Mouse (Mus musculus) cerebral cortex, adult 2 months (tissue): ENCODE results near the gene Mettl27.

Experiments used
- WGBS: fragments of 180-500 bp; shearing (Covaris S2); methylation state at CpG from one replicate; pipeline ENCODE4 v1.1.7; 2018; 5-methylcytosine and 5-hydroxymethylcytosine counted together

The Mettl27 gene

DNA sequence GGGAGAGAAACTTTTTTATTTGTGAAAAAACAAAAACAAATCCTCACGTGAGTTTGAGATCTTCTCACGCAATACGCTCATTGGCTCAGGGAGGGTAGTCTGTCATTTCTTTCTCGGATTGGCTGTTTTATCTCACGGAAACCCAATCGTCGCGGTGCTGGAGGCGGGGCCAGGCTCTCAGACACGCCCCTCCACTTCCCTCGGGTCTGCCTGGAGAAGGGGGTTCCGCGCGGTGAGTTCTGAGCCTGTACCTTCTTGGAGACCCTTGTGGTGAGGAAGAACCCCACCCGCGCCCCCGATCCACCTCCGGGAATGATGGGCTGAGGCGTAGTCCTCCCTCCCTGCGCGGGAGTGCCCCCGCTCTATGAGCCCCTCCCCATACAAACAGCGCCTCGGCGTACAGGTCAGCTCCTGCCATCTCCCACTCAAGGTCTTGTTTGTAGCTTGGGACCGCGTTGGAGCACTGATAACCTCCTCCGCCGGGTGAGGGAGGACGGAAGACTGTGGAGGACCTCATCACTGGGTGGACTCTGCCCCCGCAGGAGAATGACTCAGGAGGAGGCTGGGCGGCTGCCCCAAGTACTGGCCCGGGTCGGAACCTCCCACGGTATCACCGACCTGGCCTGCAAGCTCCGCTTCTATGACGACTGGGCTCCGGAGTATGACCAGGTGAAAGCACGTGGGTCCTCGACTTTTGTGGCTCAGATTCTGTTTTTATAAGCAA is at the start of gene Mettl27:
Gene Mettl27, plus strand, starts transcription at position 190 of the 724 bp plus-strand sequence.
- WGBS, result under 1% methylated on average over 41 of the region's 41 CpGs

DNA sequence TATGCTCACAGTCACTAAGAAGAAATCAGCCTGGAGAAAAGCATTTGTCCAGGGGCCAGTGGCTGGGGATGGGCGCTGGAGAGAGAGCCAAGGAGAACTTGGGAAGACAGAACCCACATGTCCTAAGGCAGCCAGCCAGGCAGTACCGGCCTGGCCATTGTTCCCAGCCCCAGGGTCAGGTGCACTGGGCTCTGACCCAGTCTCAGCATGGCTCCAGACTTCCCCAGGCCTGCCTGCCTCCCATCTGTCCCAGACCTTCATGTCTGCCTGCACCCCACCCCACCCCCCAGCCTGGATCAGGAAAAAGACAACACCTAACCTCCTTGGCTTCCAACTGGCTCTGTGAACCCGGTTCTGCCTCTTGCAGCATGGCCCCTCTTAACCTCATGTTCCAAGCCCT is 49.1 kb upstream of the Mettl27 start:
- 57% methylated on average over 3 of the region's 3 CpGs for WGBS

DNA sequence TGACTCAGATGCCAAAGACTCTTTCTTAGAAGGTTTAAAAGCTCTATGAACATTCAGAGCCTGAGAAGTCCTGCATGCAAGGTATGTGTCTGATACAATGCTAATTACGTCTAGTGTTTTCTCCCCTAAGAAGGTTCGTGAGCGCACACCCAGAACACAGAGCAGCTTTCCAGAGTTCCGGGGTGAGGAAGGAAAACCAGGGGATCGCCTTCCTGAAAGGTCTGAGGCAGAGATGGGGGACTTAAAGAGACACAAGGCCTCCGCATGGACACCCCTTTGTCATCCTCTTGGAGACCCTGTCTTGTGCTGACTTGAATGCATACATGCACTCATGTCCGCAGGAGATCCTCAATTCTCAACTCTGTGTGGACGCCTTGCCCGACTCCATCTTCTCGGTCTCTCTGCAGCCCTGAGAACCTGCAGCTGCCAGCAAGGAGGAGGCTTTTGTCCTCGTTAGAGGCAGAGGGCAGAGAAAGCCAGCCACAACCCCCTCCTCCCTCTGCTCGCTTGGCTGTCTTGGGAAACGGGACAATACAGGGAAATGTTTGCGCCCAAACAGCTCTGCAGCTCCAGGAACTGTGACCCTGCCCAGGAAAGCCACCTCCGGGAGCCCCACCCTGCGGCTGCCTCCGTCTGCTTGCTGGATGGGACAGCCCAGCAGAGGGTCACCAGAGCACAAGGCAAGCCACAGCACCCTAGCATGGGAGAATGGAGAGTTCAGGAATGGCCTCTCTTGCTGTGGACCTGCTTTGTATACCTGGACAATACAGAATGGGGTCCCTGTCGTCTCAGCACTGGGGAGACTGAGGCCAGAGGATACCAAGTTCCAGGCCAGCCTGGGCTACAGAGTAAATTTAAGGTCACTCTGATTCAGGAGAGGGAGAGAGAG is 44.5 kb upstream of the Mettl27 start:
- WGBS, result 67% methylated on average over 18 of the region's 18 CpGs

DNA sequence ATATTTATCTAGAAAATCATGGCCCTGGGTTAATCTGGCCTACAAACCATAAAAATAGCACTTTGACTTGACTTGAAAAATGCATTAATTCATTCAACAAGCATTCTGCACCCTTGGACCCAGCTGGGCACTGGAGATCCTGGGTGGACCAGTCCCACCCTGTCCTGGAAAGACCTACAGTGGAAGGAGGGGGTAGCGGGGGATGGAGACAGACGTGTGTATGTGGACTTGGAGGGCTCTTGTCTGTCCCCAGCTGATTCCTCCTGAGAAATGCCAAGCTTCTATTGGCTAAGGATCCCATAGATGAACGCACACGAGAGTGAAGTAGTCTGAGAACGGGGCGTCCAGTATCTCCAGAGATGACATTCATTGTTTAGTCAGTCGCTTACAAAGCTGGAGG is 43.7 kb upstream of the Mettl27 start:
- WGBS, result 90% methylated on average over 7 of the region's 7 CpGs

DNA sequence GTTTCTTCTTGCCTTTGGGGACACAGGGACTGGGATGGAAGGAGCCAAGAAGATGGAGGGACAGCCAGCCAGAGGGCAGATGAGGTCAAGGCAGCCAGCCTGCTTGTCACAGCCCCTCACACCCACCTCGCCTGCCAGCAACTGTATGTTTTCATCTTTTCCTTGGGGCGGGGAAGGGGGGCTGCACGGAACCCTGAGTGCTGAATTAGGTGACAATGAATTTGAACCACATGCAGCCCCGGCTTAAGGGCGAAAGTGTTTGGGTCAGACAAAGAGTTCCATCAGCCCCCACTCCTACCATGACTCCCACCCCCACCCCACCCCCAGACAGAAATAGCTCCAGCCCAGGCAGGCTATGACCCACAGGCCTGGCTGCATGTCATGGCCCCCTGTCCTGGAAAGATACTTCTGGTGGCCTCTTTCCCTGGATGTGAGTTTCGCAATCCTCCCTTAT is 41.5 kb upstream of the Mettl27 start:
- 78% methylated on average over 6 of the region's 6 CpGs for WGBS

DNA sequence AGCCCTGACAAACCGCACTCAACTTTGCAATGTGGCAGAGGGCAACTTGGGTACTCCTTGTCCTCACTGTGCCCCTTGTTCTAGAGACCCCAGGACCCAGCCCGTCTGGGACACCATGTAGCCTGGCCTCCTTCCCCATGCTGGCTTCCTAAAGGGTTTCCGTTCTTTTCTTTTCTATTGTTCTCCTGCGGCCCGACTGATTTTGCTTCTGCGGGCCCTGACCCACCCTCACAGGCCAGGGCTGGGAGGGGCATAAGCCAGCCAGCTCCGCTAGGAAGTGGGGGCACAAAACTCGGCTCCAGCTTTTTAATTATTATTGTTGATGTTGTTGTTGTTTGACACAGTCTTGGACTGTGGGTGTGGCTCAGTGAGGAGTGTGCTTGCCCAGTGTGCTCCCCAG is 40.6 kb upstream of the Mettl27 start:
- WGBS, result 66% methylated on average over 8 of the region's 8 CpGs

DNA sequence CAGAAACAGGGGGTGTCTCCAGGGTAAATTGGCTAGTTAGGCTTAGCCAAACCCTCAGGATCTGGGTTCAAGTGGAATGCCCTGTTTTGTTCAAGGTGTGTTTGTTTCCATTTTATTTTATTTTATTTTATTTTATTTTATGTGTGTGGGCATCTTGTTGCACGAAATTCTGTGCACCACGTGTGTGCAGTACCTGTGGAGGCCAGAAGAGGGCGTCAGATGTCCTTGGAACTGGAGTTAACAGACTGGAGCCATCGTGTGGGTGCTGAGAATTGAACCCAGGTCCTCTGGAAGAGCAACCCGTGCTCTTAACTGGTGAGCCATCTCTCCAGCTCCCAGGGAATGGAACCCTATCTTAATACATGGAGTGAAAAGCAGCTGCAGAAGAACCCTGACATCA is 39.5 kb upstream of the Mettl27 start:
- WGBS, result 81% methylated on average over 5 of the region's 5 CpGs

DNA sequence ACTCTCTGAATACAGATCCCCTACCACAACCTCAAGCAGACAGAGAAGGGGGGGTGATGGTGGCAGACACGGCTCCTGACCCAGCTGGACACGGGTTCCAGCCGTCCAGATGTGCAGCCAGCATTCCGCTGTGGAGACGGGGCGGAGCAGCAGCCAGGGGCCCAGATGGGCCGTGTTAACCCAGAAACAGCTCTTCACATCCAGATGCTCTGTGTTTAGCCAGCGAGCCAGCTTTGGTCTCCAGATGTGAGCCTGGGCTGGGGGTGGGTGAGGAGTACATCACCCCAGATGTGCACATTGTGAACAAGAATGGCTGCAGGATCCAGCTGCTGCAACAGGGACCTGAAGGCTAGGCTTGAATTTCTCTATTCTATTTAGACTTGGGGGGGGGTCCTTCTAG is 36.9 kb upstream of the Mettl27 start:
- WGBS, result 86% methylated on average over 8 of the region's 8 CpGs

DNA sequence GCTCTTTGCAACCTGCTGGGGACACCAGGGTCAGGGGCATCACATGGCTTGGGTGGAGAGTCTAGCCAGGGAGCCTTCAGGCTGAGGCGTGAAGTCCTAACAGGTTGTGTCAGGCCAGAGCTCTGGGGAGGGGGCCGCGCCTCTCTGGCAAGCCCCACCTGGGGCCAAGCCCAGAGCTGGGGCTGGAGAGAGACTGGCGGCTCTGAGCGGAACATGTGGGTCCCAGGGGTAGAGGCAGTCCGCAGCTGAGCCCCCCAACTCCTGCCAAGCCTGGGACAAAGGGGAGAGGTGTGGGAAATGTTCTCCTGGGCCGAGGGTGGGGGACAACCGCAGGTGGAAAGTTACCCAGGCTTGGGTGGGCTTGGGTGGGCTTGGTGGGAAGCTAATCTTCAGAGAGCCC is 35.2 kb upstream of the Mettl27 start:
- WGBS, result 89% methylated on average over 8 of the region's 8 CpGs

DNA sequence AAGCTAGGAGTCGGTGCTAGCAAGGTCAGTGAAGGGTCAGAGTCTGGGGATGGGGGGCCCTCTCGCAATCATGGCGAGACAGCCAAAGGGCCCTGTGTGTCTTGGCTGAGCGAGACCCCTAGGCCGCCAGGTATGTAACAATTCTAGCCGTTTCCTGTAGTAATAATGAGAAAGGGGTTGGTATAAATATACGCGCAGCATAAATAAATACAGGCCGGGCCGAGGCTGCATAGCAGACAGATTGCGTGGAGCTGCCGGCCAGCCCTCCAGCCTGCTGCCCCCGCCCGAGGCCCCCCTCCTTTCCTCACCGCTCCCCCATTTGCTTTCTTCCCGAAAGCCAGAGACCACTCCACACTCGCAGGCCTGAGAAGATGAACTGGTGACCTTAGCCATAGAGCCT is 34.6 kb upstream of the Mettl27 start:
- 80% methylated on average over 17 of the region's 17 CpGs for WGBS

DNA sequence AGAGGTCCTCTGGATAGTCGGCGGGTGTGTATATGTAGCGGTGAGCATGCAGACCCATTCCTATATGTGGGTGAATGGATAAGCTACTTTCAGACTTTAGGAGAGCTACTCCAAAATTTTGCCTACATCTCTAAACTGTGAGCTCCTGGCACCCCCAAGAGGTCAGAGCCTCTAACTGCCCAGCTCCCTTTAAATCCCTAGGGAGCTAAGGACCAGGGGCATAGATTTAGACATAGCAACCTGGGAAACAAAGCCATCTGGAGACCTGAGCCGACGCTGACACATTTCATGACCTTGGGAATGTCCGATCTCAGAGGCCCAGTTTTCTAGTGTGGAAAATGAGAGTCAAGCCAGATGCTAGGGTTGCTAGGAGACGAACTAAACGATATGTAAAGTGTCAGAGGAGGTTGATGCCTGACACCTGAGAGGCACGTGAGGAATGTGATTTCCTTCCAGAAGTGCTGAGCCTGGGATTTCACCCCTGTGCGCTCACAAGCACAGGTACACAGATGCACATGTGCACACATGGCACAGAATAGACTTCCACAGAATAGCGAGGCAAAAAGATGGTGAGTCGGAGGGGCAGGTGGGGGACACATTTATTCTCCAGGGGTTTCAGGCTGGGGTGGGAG is 31.0 kb upstream of the Mettl27 start:
- 46% methylated on average over 12 of the region's 12 CpGs for WGBS

DNA sequence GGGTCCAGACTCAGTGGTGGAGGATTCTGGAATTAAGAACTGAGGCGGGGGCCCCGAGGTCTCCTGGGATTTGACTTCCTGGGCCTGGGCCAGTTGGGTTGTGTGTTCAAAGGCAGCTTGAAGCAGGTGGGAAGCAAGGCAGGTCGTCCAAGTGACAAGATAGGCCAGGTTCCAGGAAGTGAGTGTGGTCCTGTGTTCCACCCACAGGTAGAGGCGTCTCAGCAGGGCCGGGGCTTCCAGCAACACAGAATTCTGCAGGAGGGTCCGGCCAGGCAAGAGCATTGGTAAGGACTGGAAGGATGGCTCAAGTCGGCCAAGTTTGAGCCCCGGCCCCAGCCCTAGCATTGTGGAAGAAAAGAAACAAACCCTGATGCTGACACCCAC is 30.5 kb upstream of the Mettl27 start:
- 76% methylated on average over 8 of the region's 8 CpGs for WGBS

DNA sequence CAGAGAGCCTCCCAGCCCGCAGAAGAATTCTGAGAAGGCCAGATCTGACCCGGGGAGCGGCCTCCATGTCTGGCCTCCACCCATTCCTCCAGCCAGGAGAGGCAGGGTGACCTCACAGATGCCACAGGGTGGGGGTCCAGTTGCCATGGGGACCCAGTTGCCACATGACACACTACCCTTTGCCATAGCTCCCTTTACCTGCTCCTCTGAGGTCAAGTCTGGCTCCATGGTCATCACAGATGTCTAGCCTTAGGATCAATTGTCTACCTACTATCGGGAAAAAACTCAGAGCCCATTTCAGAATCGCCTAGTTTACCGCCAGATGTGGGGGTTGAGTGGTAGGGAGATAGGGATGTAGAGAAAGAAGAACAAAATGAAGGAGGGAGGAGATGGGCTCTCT is 25.5 kb upstream of the Mettl27 start, which contains the start of gene Tmem270:
Gene Tmem270, minus strand, starts transcription at position 101 of the 400 bp plus-strand sequence.
- WGBS, result 88% methylated on average over 6 of the region's 6 CpGs

DNA sequence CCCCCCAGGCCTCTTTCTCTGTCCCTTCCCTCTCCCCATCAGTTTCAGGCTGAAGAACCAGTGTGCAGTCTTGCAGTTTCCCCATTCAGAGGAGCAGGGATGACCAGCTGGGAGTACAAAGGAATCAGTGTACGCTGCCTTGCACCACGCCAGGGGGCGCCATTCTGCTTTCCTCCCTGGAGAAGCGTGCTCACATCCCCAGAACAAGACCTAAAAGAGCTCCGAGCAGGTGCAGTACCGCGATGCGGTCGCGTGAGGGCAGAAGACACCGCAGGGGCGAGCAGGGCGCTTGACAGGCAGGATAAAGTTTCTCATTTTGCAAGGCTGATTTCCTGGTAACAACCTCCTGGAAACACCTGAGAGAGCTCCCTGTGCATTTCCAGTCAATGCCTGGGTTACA is 25.0 kb upstream of the Mettl27 start:
- WGBS, result under 1% methylated on average over 13 of the region's 13 CpGs

DNA sequence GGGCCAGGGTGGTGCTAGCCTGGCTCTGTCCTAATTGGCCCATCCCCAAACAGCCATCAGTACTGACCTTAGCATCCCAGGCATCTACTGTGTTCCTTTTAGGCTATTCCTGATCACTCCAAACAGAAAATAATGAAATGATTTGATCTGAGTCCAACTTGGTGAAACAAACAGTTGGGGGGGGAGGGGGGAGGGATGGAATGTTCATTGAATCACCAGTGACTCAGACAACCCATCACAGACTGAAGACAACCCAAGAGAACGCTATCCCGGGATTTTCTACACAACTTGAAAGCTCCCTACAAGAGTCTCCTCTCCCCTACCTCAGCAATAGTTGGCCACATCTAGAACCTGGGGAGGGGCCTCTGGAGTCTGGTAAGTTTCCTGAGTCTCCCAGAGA is 20.3 kb upstream of the Mettl27 start:
- WGBS, result 85% methylated on average over 2 of the region's 2 CpGs

DNA sequence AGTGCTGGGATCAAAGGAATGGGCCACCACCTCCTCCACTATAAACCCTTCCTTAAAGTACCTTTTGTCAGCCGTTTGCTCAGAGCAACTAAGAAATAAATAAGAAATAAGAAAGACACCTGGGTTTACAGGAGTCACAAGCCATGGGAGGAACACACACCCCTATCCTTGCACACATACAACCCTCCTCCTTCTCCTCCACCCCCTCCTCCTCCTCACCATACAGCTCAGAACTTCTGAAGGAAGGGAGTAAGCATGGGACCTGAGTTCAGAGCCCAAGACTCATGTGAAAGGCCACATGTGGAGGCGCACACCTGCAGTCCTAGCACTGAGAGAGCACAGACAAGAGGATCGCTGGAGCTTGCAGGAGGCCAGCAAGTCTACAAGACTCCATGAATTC is 18.8 kb upstream of the Mettl27 start:
- WGBS, result 88% methylated on average over 3 of the region's 3 CpGs

DNA sequence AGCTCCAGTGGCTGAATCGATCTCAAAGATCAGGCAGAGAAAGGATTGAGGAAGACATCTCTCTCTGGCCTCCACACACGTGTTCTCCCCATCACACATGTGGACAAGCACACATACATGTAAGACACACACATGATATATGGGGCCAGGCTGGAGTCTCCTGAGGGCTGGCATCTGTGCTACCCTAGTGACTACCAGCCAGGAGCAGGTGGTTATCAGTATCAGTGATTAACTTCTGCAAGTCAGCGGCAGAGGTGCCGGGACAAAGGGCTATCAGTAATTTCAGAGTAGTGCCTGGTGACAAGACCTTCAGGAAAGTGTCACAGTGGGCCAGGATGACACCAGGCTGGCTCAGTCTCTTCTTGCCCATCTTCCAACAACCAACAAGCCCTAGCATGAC is 18.4 kb upstream of the Mettl27 start:
- 94% methylated on average over 4 of the region's 4 CpGs for WGBS

DNA sequence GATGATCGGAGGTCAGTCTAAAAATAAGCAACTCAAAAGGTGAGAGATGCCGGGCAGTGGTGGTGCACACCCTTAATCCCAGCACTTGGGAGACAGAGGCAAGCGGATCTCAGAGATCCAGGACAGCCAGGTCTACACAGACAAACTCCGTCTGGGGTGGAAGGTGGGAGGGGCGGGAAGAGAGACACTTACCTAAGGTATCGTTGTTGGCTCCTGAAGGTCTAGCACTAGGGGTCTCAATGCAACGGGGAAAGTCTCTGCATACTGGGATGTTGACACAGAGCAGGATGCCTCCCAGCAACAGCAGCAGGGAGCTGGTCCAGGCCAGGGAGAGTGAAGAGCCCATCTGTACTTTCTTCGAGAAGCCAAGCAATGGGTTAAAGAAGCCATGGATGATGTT is 17.7 kb upstream of the Mettl27 start:
- WGBS, result 91% methylated on average over 8 of the region's 8 CpGs

DNA sequence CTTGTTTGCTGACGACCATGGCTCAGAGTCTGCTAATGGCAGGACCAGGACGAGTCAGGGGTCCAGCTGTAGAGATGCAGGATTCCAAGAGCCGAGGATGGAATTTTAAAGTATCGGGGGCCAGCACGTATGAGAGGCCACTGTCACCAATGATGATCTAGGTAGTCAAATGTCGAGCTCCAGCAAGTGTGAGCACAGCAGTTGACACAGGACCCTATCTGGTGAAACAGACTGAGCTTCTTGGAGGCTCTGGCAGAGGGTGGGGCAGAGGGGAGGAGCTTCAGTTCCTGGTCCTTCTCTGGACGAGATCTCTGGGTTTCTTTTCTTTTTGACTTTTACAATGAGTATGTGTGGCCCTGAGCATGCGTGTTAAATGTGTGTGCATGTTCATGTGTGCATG is 16.9 kb upstream of the Mettl27 start, which contains the start of gene Cldn13:
Gene Cldn13, minus strand, starts transcription at position 216 of the 400 bp plus-strand sequence.
- 86% methylated on average over 8 of the region's 8 CpGs for WGBS

DNA sequence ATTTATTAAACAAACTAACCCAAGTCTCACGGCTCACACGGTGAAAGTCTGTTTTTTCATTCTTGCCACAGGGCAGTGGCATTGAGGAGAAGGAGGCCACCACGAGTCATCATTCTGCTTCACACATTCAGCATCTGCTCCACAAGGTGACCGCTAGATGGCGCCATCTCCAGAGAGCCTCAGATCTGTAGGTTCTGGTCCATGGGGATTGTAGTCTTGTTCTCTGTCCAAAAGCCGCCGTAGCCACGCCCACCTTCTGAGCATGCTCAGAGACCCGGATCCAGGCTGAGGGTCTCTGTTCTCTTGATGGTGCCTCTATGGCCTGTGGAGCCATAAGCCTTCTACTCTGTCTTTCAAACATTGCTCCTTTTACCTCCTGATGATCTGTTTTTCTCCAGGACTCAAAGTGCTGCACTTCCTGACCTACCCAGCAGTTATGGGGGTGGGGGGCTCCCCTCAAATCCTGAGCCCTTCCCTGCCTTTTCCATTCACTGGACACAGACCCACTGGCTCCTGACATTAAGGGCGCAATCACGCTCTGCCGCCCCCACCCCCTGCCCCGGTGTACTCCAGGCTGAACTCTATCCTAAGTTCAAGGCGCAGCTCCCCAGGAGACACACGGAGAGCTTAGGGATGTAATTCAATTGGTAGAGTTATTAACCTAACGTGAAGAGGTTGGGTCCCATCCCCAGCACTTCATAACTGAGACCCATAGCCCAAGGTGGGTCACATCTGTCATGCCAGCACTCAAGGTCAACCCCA is 13.9 kb upstream of the Mettl27 start:
- WGBS, result 51% methylated on average over 16 of the region's 16 CpGs

DNA sequence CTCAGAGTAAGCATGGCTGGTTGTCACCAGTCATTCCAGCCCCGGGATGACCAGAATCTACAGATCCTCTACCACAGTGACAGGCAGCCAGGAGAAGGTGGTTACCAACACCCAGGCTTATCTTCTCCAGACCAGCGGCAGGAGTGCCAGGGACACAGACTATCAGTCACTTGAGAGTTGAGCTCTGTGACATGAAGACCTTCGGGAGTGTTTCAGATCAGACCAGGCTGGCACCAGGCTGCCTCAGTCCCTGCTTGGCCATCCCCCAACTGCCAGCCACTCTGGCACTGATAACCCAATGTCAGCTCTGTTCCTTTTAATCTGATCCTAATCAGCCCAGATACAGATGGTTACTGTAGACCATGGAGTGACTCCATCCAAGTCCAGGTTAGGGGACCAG is 13.1 kb upstream of the Mettl27 start:
- WGBS, result 95% methylated on average over 3 of the region's 3 CpGs
